Mouse (Mus musculus): ENCODE results near the gene Ms4a4d. TPM values are rescaled to one million over a fixed set of nuclear protein-coding genes. Genes with fewer than 3 reads are reported as not detected.
"Not testable (repeated sequence)": the region's sequence is repeated elsewhere in the genome, so short reads cannot be mapped to it uniquely, and the experiment has no call there.

The Ms4a4d gene
- polyA plus RNA-seq, 1 experiment from 2014 or later: 3.5 TPM

DNA sequence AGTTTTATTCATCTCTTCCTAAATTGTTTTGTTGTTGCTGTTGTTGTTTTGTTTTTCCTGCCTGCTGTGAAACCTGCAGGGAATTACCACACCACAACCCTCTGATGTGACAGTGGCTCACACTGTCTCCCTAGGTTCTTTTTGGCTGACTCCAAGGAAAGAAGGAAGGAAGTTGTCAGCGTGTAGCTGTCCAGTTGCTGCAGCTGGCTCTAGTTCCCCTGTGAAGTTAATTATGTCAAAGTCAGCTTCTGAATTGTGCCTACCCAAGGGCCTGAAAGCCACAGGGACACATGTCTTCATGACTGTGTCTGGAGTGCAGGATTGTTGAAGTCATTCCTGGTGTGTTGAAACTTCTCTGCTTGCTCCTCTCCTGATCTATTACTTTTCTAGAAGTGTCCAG lies 19.2 kb upstream of the Ms4a4d start:
- H3K4me3 ChIP-seq (replicated peaks); H3K27me3 ChIP-seq (replicated peaks); H3K4me1 ChIP-seq; H3K4me2 ChIP-seq; H3K27ac ChIP-seq; H3K9me3 ChIP-seq; ATAC-seq (ENCODE audit: insufficient read depth, low FRiP score, low read depth); H3K36me3 ChIP-seq; H3K9ac ChIP-seq: not testable (repeated sequence)
- 19% methylated on average over 1 of the region's 1 CpGs for WGBS

DNA sequence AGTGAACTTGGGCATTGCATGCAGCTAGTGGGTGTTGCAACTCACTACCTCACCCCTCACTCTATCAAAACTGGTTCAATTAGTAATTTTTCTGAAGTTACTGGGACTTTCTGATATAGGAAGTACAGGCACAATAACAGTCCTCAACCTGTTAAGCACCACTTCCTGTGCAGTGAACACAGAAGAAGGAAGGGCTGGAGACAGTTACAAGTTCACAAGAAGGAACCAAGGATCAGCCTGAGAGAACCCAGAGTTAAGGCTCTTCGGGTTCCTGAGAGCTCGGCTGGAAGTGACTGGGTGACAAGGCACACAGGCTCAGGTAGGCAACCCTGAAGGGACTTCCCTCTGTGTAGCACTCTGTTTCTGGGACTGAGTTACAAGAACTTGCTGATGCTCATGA lies 18.2 kb upstream of the Ms4a4d start:
- not testable (repeated sequence) for H3K4me3 ChIP-seq (replicated peaks); ATAC-seq (ENCODE audit: insufficient read depth, low FRiP score, low read depth); H3K9ac ChIP-seq; H3K27ac ChIP-seq; H3K27me3 ChIP-seq (replicated peaks); H3K9me3 ChIP-seq; H3K36me3 ChIP-seq; H3K4me2 ChIP-seq; H3K4me1 ChIP-seq
- WGBS: 78% methylated on average over 2 of the region's 2 CpGs

DNA sequence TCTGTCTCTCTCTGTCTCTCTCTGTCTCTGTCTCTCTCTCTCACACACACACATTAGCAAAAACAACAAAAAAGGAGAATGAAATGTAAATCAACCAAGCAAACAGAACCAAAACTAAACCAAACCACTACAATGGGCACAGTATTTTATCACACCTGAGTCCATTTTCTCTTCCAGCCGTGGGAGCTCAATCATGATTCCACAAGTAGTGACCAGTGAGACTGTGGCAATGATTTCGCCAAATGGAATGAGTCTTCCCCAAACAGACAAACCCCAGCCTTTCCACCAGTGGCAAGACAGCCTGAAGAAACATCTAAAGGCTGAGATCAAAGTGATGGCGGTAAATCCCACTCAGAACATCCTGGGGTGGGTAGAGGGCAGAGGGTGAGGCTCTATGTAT lies 16.5 kb upstream of the Ms4a4d start:
- no peak for ATAC-seq (ENCODE audit: insufficient read depth, low FRiP score, low read depth)
- no peak overlapping the region for H3K4me3 ChIP-seq (replicated peaks)
- no peaks in the 10 kb centered on the region for H3K9me3 ChIP-seq
- H3K4me1 ChIP-seq: no peaks in the 10 kb centered on the region
- no peaks in the 10 kb centered on the region for H3K36me3 ChIP-seq
- no peak overlapping the region for H3K4me2 ChIP-seq
- H3K27me3 ChIP-seq (replicated peaks): no peaks in the 10 kb centered on the region
- 82% methylated on average over 3 of the region's 3 CpGs for WGBS
- no peak overlapping the region for H3K9ac ChIP-seq
- H3K27ac ChIP-seq: no peak overlapping the region

DNA sequence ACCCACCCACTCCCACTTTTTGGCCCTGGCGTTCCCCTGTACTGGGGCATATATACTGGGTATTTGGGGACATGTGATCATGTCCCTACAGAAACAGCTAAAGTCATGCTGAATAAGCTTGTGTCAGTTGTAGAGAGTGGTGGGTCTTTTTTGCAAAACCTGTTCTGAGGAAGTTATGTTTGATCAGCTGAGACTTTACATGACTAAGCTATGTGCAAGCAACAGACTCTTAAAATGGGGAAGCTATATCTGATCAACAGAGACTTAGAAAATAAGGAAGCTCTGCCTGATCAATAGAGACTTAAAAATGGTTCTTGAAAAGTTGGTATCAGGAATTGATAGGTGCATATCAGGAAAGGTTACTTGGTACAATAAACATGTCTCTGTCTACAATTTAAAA lies 3.2 kb upstream of the Ms4a4d start:
- Histone ChIP-seq H3K27me3 (replicated peaks) (no peaks in the 10 kb centered on the region), H3K36me3 (no peaks in the 10 kb centered on the region), H3K4me1 (peaks cover 4% of the 10 kb centered on the region; the same call in 1 of the 2 replicates), H3K9ac (no peak overlapping the region), H3K4me2 (no peak overlapping the region), H3K4me3 (replicated peaks) (no peak overlapping the region), H3K9me3 (no peaks in the 10 kb centered on the region), H3K27ac (no peak overlapping the region)
- WGBS: 86% methylated on average over 1 of the region's 1 CpGs
- ATAC-seq (ENCODE audit: insufficient read depth, low FRiP score, low read depth): no peak

DNA sequence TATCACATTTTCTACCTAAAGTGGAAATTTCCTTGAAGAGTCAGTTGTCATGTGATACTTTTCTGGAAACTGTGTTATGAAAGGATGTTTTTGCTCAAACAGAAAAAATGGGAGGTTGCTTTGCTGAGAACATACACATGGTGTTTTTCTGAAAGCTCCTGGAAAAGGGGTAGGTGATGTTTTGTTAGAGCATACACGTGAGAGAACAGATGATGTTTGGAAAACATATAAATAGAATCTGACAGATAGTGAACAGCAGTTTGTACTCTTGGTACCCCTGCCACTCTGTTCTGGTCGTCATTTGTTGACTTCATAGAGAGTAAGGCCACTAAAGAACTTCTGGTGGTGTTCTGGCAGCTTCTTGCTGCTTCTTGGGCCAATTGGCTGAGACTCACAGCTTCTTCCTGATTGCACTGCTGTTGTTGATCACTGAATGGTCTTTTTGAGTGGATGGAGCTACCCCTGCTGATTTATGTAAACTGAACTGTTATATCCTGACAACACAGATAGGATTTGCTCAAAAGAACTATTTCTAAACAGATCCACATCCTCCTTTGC lies 2.6 kb upstream of the Ms4a4d start:
- Histone ChIP-seq H3K9ac (no peak overlapping the region), H3K4me3 (replicated peaks) (no peak overlapping the region), H3K4me1 (peaks cover 4% of the 10 kb centered on the region; the same call in 1 of the 2 replicates), H3K9me3 (no peaks in the 10 kb centered on the region), H3K36me3 (no peaks in the 10 kb centered on the region), H3K4me2 (no peak overlapping the region), H3K27ac (no peak overlapping the region), H3K27me3 (replicated peaks) (no peaks in the 10 kb centered on the region)
- ATAC-seq (ENCODE audit: insufficient read depth, low FRiP score, low read depth): no peak
- 26% methylated on average over 2 of the region's 2 CpGs for WGBS

DNA sequence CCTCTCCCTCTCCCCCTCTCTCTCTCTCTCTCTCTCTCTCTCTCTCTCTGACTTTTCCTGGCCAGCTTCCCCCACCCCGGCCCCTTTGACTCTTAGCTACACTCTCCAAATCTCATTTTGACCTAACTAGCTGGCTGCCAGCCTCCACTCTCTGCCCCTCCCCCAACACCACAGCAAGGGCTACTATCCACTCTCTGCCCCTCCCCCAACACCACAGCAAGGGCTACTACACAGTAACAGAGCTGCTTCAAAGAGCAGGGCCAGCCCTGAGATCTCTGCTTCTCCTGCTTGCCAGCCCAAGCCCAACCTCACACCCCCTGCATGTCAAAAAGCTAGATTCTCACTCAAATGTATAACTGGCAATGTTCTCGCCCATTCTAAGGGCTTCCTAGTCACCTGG lies 735 bp downstream of the Ms4a4d start:
- Histone ChIP-seq H3K36me3 (no peaks in the 10 kb centered on the region), H3K9ac (no peak overlapping the region), H3K4me2 (no peak overlapping the region), H3K4me3 (replicated peaks) (no peak overlapping the region), H3K27ac (no peak overlapping the region), H3K9me3 (no peaks in the 10 kb centered on the region), H3K4me1 (peaks cover 4% of the 10 kb centered on the region; the same call in 1 of the 2 replicates), H3K27me3 (replicated peaks) (no peaks in the 10 kb centered on the region)
- 25% methylated on average over 2 of the region's 2 CpGs for WGBS
- no peak for ATAC-seq (ENCODE audit: insufficient read depth, low FRiP score, low read depth)

DNA sequence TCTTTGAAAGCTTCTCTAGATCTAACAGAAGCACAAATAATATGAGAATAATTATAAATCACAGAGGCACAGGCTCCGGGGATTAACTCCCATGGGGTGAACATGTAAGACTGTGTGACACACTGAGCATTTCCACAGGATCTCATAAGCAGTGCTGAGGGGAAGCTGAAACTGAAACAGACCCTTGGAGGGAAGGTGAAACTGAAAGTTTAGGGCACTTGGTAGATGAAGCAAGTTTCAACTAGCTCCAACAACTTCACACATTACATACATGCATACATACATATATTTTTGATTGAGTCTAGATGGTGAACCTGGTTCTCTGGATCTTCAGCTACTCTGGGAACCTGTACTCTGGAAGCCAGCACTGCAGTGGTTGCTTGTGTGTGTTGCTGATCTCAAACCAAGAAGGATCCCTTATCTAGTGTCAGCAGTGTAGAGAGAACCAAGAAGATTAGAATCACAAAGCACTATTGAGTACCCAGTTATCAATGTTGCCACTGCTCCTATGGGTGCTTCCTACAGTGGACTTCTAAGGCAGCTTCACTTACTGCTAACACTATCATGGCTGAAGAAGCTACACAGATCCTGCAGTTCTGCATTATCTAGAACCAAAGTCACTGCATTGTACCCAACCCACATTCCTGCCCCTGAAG lies 3.7 kb downstream of the Ms4a4d start:
- not testable (repeated sequence) for H3K27ac ChIP-seq; ATAC-seq (ENCODE audit: insufficient read depth, low FRiP score, low read depth); H3K4me2 ChIP-seq; H3K9ac ChIP-seq; H3K36me3 ChIP-seq; H3K4me3 ChIP-seq (replicated peaks); H3K27me3 ChIP-seq (replicated peaks); H3K4me1 ChIP-seq; H3K9me3 ChIP-seq
- 76% methylated on average over 1 of the region's 1 CpGs for WGBS

DNA sequence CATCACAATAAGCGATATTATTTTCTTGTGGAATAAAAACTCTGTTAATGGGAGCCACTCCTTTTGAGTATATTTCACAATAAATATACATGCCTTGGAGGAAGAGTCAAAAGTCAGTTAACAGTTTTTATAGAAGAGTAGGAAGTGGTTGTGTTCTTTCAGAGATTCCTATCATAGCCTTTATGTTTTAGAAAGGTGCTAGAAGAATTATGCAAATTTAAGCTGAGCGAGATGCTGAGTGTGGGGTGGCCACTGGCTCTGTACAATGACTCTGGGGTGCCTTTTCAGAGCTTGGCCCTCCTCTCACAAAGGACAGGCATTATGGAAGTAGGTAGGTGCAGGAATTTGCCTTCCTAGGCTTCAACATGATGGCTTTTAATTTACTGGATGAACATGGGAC lies 7.8 kb downstream of the Ms4a4d start:
- H3K27me3 ChIP-seq (replicated peaks); H3K9me3 ChIP-seq; H3K4me3 ChIP-seq (replicated peaks); H3K4me1 ChIP-seq; H3K9ac ChIP-seq; ATAC-seq (ENCODE audit: insufficient read depth, low FRiP score, low read depth); H3K36me3 ChIP-seq; H3K27ac ChIP-seq; H3K4me2 ChIP-seq: not testable (repeated sequence)
- 74% methylated on average over 2 of the region's 2 CpGs for WGBS

DNA sequence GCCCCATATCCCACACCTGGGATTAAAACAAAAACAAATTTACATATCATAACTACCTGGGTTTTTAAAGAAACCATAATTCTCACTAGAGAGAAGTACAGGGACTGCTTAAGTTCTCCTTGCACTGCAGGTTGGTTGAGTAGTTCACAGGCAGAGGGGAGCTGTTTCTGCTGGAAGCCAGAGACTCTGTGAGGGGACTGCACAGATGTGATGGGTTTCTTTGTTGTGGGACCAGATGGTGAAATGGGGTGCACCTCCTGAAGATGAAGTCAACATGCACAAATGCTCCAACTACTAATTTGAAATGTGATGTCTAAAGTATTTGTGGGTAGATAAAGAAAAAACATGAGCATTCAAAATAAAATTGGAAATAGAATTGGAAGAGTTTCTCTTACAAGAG lies 11.3 kb downstream of the Ms4a4d start:
- no peaks in the 10 kb centered on the region for H3K4me1 ChIP-seq

DNA sequence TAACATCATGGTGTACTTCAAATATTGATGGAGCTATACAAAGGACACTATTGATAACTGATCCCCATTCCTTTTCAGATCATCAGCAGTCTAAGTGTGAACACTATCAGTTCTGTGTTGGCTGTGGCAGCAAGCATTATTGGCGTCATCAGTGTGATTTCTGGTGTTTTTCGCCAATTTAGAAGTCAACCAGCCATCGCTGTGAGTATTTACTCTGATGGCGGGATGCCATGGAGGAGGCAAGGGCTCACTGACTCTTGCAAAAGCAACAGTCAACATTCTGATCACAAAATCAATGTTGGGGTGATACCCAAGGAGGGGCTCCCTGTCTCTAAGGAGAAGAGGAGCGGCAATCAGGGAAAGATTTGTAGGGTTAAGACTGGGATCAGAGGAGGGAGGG lies 18.1 kb downstream of the Ms4a4d start:
- Histone ChIP-seq H3K9me3 (no peaks in the 10 kb centered on the region), H3K36me3 (no peaks in the 10 kb centered on the region), H3K27ac (no peak overlapping the region), H3K4me1 (no peaks in the 10 kb centered on the region), H3K27me3 (replicated peaks) (no peaks in the 10 kb centered on the region), H3K4me3 (replicated peaks) (no peak overlapping the region), H3K9ac (no peak overlapping the region), H3K4me2 (no peak overlapping the region)
- 89% methylated on average over 5 of the region's 5 CpGs for WGBS
- ATAC-seq (ENCODE audit: insufficient read depth, low FRiP score, low read depth): no peak

More for the DNA sequence above, 11.3 kb downstream of the Ms4a4d start:
- H3K27me3 ChIP-seq (replicated peaks): no peaks in the 10 kb centered on the region
- no peak for ATAC-seq (ENCODE audit: insufficient read depth, low FRiP score, low read depth)
- H3K9me3 ChIP-seq: no peaks in the 10 kb centered on the region
- H3K36me3 ChIP-seq: no peaks in the 10 kb centered on the region
- no peak overlapping the region for H3K4me3 ChIP-seq (replicated peaks)
- H3K27ac ChIP-seq: no peak overlapping the region
- no peak overlapping the region for H3K9ac ChIP-seq
- H3K4me2 ChIP-seq: no peak overlapping the region

GRCm38 (mm10) chr19:11559560-11559959 lies 23.0 kb downstream of the Ms4a4d start:
- not testable (repeated sequence) for H3K27ac ChIP-seq; H3K4me2 ChIP-seq; H3K36me3 ChIP-seq; H3K4me3 ChIP-seq (replicated peaks); H3K9me3 ChIP-seq; H3K27me3 ChIP-seq (replicated peaks); ATAC-seq (ENCODE audit: insufficient read depth, low FRiP score, low read depth); H3K9ac ChIP-seq; H3K4me1 ChIP-seq

GRCm38 (mm10) chr19:11574965-11575364 lies 38.4 kb downstream of the Ms4a4d start:
- Histone ChIP-seq H3K9ac (no peak overlapping the region), H3K4me1 (no peaks in the 10 kb centered on the region), H3K4me2 (no peak overlapping the region), H3K27me3 (replicated peaks) (no peaks in the 10 kb centered on the region), H3K9me3 (no peaks in the 10 kb centered on the region), H3K4me3 (replicated peaks) (no peak overlapping the region), H3K36me3 (no peaks in the 10 kb centered on the region), H3K27ac (no peak overlapping the region)
- WGBS: 91% methylated on average over 8 of the region's 8 CpGs
- ATAC-seq (ENCODE audit: insufficient read depth, low FRiP score, low read depth): no peak

- Histone ChIP-seq H3K27me3 (replicated peaks) (no peaks in the 10 kb centered on the region), H3K27ac (no peak overlapping the region), H3K4me1 (no peaks in the 10 kb centered on the region), H3K36me3 (no peaks in the 10 kb centered on the region), H3K4me3 (replicated peaks) (no peak overlapping the region), H3K4me2 (no peak overlapping the region), H3K9me3 (no peaks in the 10 kb centered on the region), H3K9ac (no peak overlapping the region)
- ATAC-seq (ENCODE audit: insufficient read depth, low FRiP score, low read depth): no peak
- 77% methylated on average over 4 of the region's 4 CpGs for WGBS
Measured at GRCm38 (mm10) chr19:11589205-11589604, 52.6 kb downstream of the Ms4a4d start.
